Mouse (Mus musculus): Measurements from ENCODE around the gene Men1.

DNA sequence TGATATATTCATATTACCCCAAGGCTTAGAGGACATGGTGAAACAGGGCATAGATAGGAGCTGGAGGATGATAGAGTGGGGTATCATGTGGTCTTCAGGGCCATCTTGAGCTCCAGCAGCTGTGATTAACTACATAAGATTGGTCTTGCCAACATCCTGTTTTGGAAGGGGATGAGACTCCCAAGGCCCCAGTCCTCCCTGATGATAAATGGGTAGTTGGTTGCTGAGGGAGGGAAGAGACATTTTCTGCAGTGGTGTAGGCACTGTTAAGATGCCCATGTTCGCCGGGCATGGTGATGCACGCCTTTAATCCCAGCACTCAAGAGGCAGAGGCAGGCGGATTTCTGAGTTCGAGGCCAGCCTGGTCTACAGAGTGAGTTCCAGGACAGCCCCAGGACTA, 46.5 kb downstream of the Men1 start:
- no peak for TF ChIP-seq CTCF (IDR thresholded peaks at IDR 0.05)
- no peak for TF ChIP-seq EP300 (IDR thresholded peaks at IDR 0.05; ENCODE audit: insufficient read depth, low read depth, low read length)

Measured in heart, adult 2 months (tissue).